Mouse (Mus musculus): Measurements from ENCODE around the gene Btg2.

The Btg2 gene

GRCm38 (mm10) chr1:134059739-134060695 lies 18.9 kb downstream of the Btg2 start:
- 62% methylated on average over 16 of the region's 16 CpGs for WGBS

- WGBS, result 63% methylated on average over 6 of the region's 6 CpGs
Measured at GRCm38 (mm10) chr1:134058870-134059269, 20.1 kb downstream of the Btg2 start.

GRCm38 (mm10) chr1:134057736-134058135 lies 21.2 kb downstream of the Btg2 start:
- WGBS, result 79% methylated on average over 8 of the region's 8 CpGs

- WGBS, result 65% methylated on average over 4 of the region's 4 CpGs
Measured at GRCm38 (mm10) chr1:134056285-134056684, 22.6 kb downstream of the Btg2 start.

DNA sequence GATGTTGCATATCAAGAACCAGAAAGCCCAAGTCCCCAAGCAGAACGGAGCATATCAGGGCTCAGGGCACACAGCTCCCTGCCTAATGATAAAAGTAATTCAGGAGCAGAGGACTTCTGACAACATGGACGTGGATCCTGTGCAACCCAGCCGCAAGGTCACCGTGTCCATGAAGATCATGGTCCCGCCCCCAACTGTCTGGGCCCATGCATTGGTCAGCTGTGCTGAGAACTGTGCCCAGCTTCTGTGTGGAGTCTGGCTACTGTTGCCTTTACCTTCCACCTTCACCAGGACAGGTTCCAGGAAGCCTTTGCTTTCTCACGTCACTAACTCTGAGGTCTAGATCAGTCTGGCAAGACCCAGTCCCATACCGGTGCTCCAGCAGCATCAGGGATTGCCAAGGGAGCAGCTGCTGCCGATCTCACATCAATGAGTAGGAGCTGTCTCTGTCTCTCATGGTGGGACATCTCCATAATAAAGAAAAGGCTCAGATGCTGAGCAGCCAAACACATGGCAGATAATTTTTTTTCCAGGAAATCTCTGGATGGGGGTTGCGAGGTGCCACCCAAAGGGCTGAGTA lies 23.2 kb downstream of the Btg2 start:
- WGBS, result 79% methylated on average over 9 of the region's 9 CpGs

- 77% methylated on average over 9 of the region's 9 CpGs for WGBS
Measured at GRCm38 (mm10) chr1:134055058-134055457, 23.9 kb downstream of the Btg2 start.

GRCm38 (mm10) chr1:134053207-134053606 lies 25.7 kb downstream of the Btg2 start:
- WGBS, result 8% methylated on average over 6 of the region's 6 CpGs

GRCm38 (mm10) chr1:134049542-134049941 lies 29.4 kb downstream of the Btg2 start:
- 71% methylated on average over 6 of the region's 6 CpGs for WGBS

GRCm38 (mm10) chr1:134048759-134049158 lies 30.2 kb downstream of the Btg2 start:
- 2% methylated on average over 5 of the region's 5 CpGs for WGBS

DNA sequence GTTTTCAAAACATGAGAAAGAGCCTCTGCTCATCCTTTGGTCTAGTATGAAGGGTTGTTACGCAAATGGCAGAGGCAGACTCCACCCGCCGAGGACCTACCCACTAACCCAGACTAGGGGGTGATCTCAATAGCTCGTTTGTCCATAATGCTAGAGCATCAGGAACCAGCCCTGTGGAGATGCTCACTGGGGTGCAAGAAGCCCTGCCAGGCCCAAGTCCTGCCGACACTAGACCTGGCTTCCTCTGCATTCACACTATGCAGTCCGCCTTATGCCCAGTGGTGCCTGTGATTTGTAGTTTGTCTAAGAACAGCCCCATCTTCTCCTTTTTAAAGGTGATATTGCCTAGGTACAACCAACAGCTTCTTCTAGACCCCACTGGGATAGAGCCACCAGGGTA lies 31.5 kb downstream of the Btg2 start:
- WGBS, result 91% methylated on average over 6 of the region's 6 CpGs

- WGBS, result 23% methylated on average over 23 of the region's 23 CpGs
Measured at GRCm38 (mm10) chr1:134046387-134046786, 32.5 kb downstream of the Btg2 start.

GRCm38 (mm10) chr1:134045971-134046370 lies 32.9 kb downstream of the Btg2 start:
- WGBS, result under 1% methylated on average over 9 of the region's 9 CpGs

GRCm38 (mm10) chr1:134044805-134045204 lies 34.1 kb downstream of the Btg2 start:
- WGBS, result 91% methylated on average over 6 of the region's 6 CpGs

DNA sequence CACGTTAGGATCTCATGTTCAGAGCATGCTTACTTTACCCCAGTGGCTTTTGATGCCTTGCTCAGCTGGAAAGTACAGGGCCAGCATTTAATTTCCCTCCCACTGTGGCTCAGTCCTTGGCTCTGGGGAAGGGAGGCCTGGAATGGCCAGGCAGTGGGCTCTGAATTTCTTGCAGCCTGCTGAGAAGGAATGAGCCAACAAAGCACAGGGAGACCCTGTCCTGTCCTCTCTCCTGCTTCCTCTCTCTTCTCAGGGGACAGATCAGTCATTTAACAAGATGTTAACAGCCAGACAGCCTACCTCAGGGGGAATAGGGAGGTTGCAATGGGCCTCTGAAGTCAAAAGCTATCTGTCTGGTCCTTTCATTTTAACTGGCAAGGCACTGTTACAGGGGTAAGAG lies 36.6 kb downstream of the Btg2 start:
- 69% methylated on average over 1 of the region's 1 CpGs for WGBS

DNA sequence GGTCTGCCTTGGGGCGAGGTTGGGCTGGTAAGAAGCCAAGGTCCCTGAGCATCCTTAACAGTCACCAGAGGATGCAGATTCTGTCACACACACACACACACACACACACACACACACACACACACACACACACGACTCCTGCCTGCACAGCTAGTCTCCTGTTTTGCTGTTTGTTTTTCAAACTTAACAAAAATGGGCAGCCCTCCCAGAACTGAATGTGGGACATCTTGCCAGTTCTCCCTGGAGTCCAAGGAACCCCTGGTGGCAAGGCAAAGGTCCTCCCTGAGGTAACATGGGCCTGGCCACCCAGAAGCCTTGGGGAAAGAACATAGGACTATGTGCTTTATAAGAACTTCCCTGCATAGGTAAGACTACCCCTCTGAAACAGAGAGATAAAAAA lies 37.0 kb downstream of the Btg2 start:
- WGBS, result 52% methylated on average over 2 of the region's 2 CpGs

DNA sequence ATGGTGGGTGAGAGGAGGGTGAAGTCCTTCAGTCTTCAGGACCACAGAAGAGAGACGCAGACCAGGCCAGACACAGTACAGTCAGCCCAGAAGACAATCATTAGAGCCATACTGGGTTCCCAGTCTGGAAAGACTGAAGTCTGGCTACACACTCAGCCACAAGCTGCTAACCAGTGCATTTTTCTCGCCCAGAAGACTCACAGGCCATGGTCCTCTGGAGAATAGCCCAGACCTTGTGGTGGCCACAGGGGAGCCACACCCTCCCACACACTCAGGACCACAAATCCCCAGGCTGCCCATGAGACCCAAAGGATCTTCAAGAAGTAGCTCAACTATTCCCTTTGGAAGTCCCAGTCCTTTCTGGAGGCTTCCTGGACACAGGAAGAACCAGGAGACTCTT lies 39.6 kb downstream of the Btg2 start:
- WGBS, result 95% methylated on average over 2 of the region's 2 CpGs

- 71% methylated on average over 4 of the region's 4 CpGs for WGBS
Measured at GRCm38 (mm10) chr1:134038336-134038735, 40.6 kb downstream of the Btg2 start.

- WGBS, result 52% methylated on average over 9 of the region's 9 CpGs
Measured at GRCm38 (mm10) chr1:134037172-134037571, 41.7 kb downstream of the Btg2 start, which contains the start of gene Fmod. Gene Fmod, plus strand, starts transcription at chr1:134037254.

- WGBS, result 69% methylated on average over 2 of the region's 2 CpGs
Measured at GRCm38 (mm10) chr1:134036492-134036891, 42.4 kb downstream of the Btg2 start.

GRCm38 (mm10) chr1:134028161-134028846 lies 50.6 kb downstream of the Btg2 start:
- 51% methylated on average over 14 of the region's 14 CpGs for WGBS

- WGBS, result 62% methylated on average over 9 of the region's 9 CpGs
Measured at GRCm38 (mm10) chr1:134026741-134027140, 52.2 kb downstream of the Btg2 start.

DNA sequence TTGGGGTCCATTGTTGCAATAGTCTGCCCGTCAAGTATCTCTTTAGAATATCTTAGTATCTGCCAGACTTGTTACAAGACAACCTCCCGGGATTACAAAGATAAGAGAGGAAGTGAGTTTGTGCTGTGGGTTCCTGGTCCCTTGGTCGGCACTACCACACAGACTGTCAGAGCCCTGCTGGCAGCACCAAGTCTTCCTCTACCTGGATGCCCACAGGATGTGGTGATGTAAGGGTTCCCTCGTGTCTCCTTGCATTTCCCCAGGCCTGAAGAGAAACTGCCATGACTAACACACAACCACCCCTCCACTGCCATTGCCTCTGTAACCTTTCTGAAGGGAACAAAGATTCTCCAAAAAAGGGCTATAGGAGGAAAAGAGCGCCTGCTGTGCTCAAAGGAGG lies 52.9 kb downstream of the Btg2 start:
- WGBS, result 80% methylated on average over 5 of the region's 5 CpGs
